Comparison of ENCODE assay signal across 8 mouse cellular contexts in genomic region chr8:95702480-95703446, GRCm38 (mm10). TPM values are rescaled to one million over a fixed set of nuclear protein-coding genes. Genes with fewer than 3 reads are reported as not detected.
DNase-seq lines count a peak whose midpoint lies in the region; ATAC-seq and TF ChIP-seq lines count a peak whose summit lies in the region.

No protein-coding gene starts in this region.

- H3K9ac ChIP-seq in ES-E14 (ENCODE audit: insufficient read depth, low read depth, low read length, poor library complexity, severe bottlenecking): peak overlapping the region; percentile 47
- peak overlapping the region; percentile 67 for H3K9ac ChIP-seq in forebrain, embryonic 16.5 days (replicated peaks; ENCODE audit: low read depth, low read length)
- H3K9ac ChIP-seq in liver, embryonic 16.5 days (ENCODE audit: low read depth, low read length): peak overlapping the region; percentile 34; the same call in 1 of the 2 replicates
- peak overlapping the region; percentile 89 for H3K9ac ChIP-seq in neural tube, embryonic 13.5 days

- peaks cover 5 to 11% of the 10 kb centered on the region in 2 experiments; a peak in 3 of 4 replicates for H3K4me1 ChIP-seq in ES-E14 (ENCODE audit: control insufficient read depth in 2 of 2, insufficient read depth in 2 of 2, low read length in 2 of 2, poor library complexity in 1 of 2)
- H3K4me1 ChIP-seq in forebrain, embryonic 16.5 days (replicated peaks; ENCODE audit: control insufficient read depth, insufficient read depth, low read length): peaks cover 37% of the 10 kb centered on the region
- H3K4me1 ChIP-seq in liver, embryonic 16.5 days (ENCODE audit: control insufficient read depth, low read depth, low read length): peaks cover 13% of the 10 kb centered on the region
- H3K4me1 ChIP-seq in neural tube, embryonic 13.5 days (replicated peaks): peaks cover 58% of the 10 kb centered on the region

- no peaks in the 10 kb centered on the region; the same call in 1 of the 2 replicates for H3K27me3 ChIP-seq in forebrain, embryonic 16.5 days (replicated peaks; ENCODE audit: control insufficient read depth, insufficient read depth, low read length)
- H3K27me3 ChIP-seq in liver, embryonic 16.5 days (ENCODE audit: control insufficient read depth, insufficient read depth, low read depth, low read length): peaks cover 21% of the 10 kb centered on the region
- H3K27me3 ChIP-seq in neural tube, embryonic 13.5 days: peaks cover 8% of the 10 kb centered on the region; the same call in 1 of the 2 replicates

- H3K4me2 ChIP-seq in forebrain, embryonic 16.5 days (ENCODE audit: low read length): peak overlapping the region; percentile 75
- peak overlapping the region; percentile 70 for H3K4me2 ChIP-seq in liver, embryonic 16.5 days (ENCODE audit: low read depth, low read length)
- H3K4me2 ChIP-seq in neural tube, embryonic 13.5 days: peak overlapping the region; percentile 84

- in situ Hi-C loops in ES-E14 (cut with MboI; ENCODE audit: low sequenced_read_pairs in 2 of 2, unreplicated experiment in 2 of 2): loop anchor here in 1 of 2 experiments (10.0 kb wide), 1 partner anchor 98 kb away; no protein-coding TSS in a partner anchor

- H3K36me3 ChIP-seq in ES-E14 (ENCODE audit: control insufficient read depth, insufficient read depth, low read length, poor library complexity, severe bottlenecking): no peaks in the 10 kb centered on the region
- H3K36me3 ChIP-seq in forebrain, embryonic 16.5 days (ENCODE audit: control insufficient read depth, insufficient read depth): 0 out of 2 replicates have a peak, but pooled peaks cover 4% of the 10 kb centered on the region
- no peaks in the 10 kb centered on the region for H3K36me3 ChIP-seq in liver, embryonic 16.5 days (ENCODE audit: control insufficient read depth, insufficient read depth)
- H3K36me3 ChIP-seq in neural tube, embryonic 13.5 days: peaks cover 19% of the 10 kb centered on the region

- intact Hi-C loops in heart, postnatal 25 days (cut with DNase I): no loop called here

- ATAC-seq in forebrain, embryonic 16.5 days: peak; percentile 95
- ATAC-seq in liver, embryonic 16.5 days (ENCODE audit: low read depth): peak; percentile 80
- peak; percentile 94 for ATAC-seq in neural tube, embryonic 13.5 days (ENCODE audit: low read depth)

- WGBS in forebrain, embryonic 16.5 days: under 1% methylated on average over 34 of the region's 34 CpGs
- 3% methylated on average over 34 of the region's 34 CpGs for WGBS in liver, embryonic 16.5 days (ENCODE audit: insufficient replicate concordance)
- WGBS in neural tube, embryonic 13.5 days: 2% methylated on average over 34 of the region's 34 CpGs

- H3K4me3 ChIP-seq in ES-E14 (ENCODE audit: insufficient read depth in 1 of 2, low read depth in 1 of 2, low read length in 2 of 2, poor library complexity in 1 of 2, severe bottlenecking in 1 of 2): peak overlapping the region; percentile 64 to 76
- peak overlapping the region; percentile 57 for H3K4me3 ChIP-seq in forebrain, embryonic 16.5 days (replicated peaks; ENCODE audit: low read length)
- peak overlapping the region; percentile 50 for H3K4me3 ChIP-seq in liver, embryonic 16.5 days (ENCODE audit: low read depth, low read length)
- H3K4me3 ChIP-seq in neural tube, embryonic 13.5 days: peak overlapping the region; percentile 72

- H3K9me3 ChIP-seq in ES-E14 (ENCODE audit: control insufficient read depth, insufficient read depth, low read depth, low read length): no peaks in the 10 kb centered on the region
- no peaks in the 10 kb centered on the region for H3K9me3 ChIP-seq in forebrain, embryonic 16.5 days (ENCODE audit: control insufficient read depth, low read length)
- H3K9me3 ChIP-seq in liver, embryonic 16.5 days (replicated peaks; ENCODE audit: control insufficient read depth, low read length): no peaks in the 10 kb centered on the region
- no peaks in the 10 kb centered on the region for H3K9me3 ChIP-seq in neural tube, embryonic 13.5 days

- peak; percentile 84 for DNase-seq in ES-E14 (ENCODE audit: low read depth, low spot score)
- peak; percentile 91 to 97 for DNase-seq in cerebellum, adult 18-20 months
- peak; percentile 75 for DNase-seq in heart, postnatal 25 days (ENCODE audit: low spot score)
- DNase-seq in layer of hippocampus, adult 11-12 months (ENCODE audit: low spot score): peak; percentile 92
- peak; percentile 82 for DNase-seq in testis, postnatal 14 days (ENCODE audit: low spot score)

- no peak overlapping the region for H3K27ac ChIP-seq in ES-E14 (ENCODE audit: insufficient read depth, low read depth, low read length, poor library complexity, severe bottlenecking)
- peak overlapping the region; percentile 72 for H3K27ac ChIP-seq in forebrain, embryonic 16.5 days (ENCODE audit: low read length)
- no peak overlapping the region for H3K27ac ChIP-seq in liver, embryonic 16.5 days (ENCODE audit: low read length)
- H3K27ac ChIP-seq in neural tube, embryonic 13.5 days (replicated peaks): peak overlapping the region; percentile 83

TF ChIP-seq in ES-E14, 5 proteins besides CTCF, POLR2A, EP300 and RAD21:
- TF ChIP-seq HCFC1 (IDR thresholded peaks at IDR 0.05; ENCODE audit: borderline replicate concordance, insufficient read depth, low read length) (no peak), CHD2 (IDR thresholded peaks at IDR 0.05; ENCODE audit: low read depth, low read length) (no peak), ZC3H11A (IDR thresholded peaks at IDR 0.05; ENCODE audit: borderline replicate concordance, low read depth, low read length) (no peak), MAFK (IDR thresholded peaks at IDR 0.05; ENCODE audit: insufficient read depth, low read depth, low read length) (no peak), ZNF384 (IDR thresholded peaks at IDR 0.05; ENCODE audit: low read depth, low read length) (no peak)

RNA-seq across cellular contexts. Expression of gene Setd6, which starts 12.9 kb away (rescaled TPM):
- total RNA-seq in ES-E14 (2012; rRNA removed): 61.2 and 93.9 TPM in 2 replicates
- polyA plus RNA-seq in forebrain, embryonic 16.5 days (2015; fragmentation: Nextera tagmentation; extraction: Ambion mirVana): 28.1 and 31.2 TPM in 2 replicates
- total RNA-seq in heart, postnatal 25 days (2021): 10 to 100 TPM; 14.1 to 15.1 TPM
- 12.4 and 13.6 TPM in 2 replicates for polyA plus RNA-seq in liver, embryonic 16.5 days (2015; fragmentation: Nextera tagmentation; extraction: Ambion mirVana)
- 20.1 and 24.3 TPM in 2 replicates for polyA plus RNA-seq in neural tube, embryonic 13.5 days (2015; fragmentation: Nextera tagmentation; extraction: Ambion mirVana)

RNA-seq across cellular contexts. Expression of gene Ndrg4, which starts 26.0 kb away (rescaled TPM):
- total RNA-seq in ES-E14 (2012; rRNA removed): 9.4 and 12.1 TPM in 2 replicates
- polyA plus RNA-seq in forebrain, embryonic 16.5 days (2015; fragmentation: Nextera tagmentation; extraction: Ambion mirVana): 221 and 296 TPM in 2 replicates
- total RNA-seq in heart, postnatal 25 days (2021): 100 to 1,000 TPM; 317 to 336 TPM
- polyA plus RNA-seq in liver, embryonic 16.5 days (2015; fragmentation: Nextera tagmentation; extraction: Ambion mirVana): 0.63 and 1.0 TPM in 2 replicates
- polyA plus RNA-seq in neural tube, embryonic 13.5 days (2015; fragmentation: Nextera tagmentation; extraction: Ambion mirVana): 244 and 275 TPM in 2 replicates

Comparison
In these comparisons a context has a peak if more than half of its experiments do, and no peak if none do; other contexts are left out.
1. H3K27ac ChIP-seq: peak in forebrain, embryonic 16.5 days (single experiment) and neural tube, embryonic 13.5 days (single experiment); none in ES-E14 (single experiment) and liver, embryonic 16.5 days (single experiment).
2. H3K9ac ChIP-seq: peak in every context shown above with its lines; median percentile 89 in neural tube, embryonic 13.5 days; 67 in forebrain, embryonic 16.5 days; 47 in ES-E14; 34 in liver, embryonic 16.5 days.
3. RNA of gene Ndrg4, which starts 26.0 kb away (polyA plus RNA-seq): 221 to 296 TPM in forebrain, embryonic 16.5 days and 244 to 275 TPM in neural tube, embryonic 13.5 days; 0.63 to 1.0 TPM in liver, embryonic 16.5 days; every median in the first group is over 100 times any median in the second.
4. Peak in every context shown above with its lines, with median percentiles within 50 percentile points of each other: DNase-seq, H3K4me3 ChIP-seq, ATAC-seq and H3K4me2 ChIP-seq.